Mouse (Mus musculus): ENCODE results near the gene Atp1a3.

DNA sequence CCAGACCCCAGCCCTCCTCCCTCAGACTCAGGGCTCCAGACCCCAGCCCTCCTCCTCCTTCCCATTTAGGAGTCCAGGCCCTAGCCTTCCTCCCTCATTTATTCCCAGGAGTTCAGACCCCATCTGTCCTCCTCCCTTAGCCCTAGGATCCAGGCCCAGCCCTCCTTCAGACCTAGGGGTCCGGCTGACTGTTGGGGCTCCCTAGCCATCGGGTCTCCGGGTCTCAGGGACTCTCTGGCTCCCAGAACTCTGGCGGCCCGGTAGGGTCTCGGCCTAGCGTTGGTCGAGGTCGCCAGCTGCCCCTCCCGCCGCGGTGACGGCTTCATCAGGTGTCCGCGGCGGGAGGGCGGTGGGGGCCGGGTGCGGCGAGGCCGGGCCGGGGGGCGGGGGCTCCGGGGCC, 51.8 kb downstream of the Atp1a3 start:
- no peak for TF ChIP-seq CTCF (IDR thresholded peaks at IDR 0.05; ENCODE audit: low read depth)
- no peak for TF ChIP-seq EP300 (IDR thresholded peaks at IDR 0.05; ENCODE audit: low read depth)
